Mouse (Mus musculus): Measurements from ENCODE around the gene Olfr111. TPM values are rescaled to one million over a fixed set of nuclear protein-coding genes. Genes with fewer than 3 reads are reported as not detected.

Gene Olfr111
- polyA plus RNA-seq, 1 experiment from 2014 or later, result not detected

- no peak within 1 kb of the TSS for H3K27ac ChIP-seq (replicated peaks)
- no peaks in the 10 kb centered on the region for H3K27me3 ChIP-seq
- H3K9me3 ChIP-seq (replicated peaks), result no peaks in the 10 kb centered on the region
- no peak within 1 kb of the TSS for H3K4me3 ChIP-seq (replicated peaks)
- ATAC-seq (ENCODE audit: insufficient read depth), result no peak
- H3K9ac ChIP-seq, result no peak within 1 kb of the TSS
- H3K4me1 ChIP-seq (replicated peaks), result no peaks in the 10 kb centered on the region
- no peak within 1 kb of the TSS for H3K4me2 ChIP-seq
- no peaks in the 10 kb centered on the region for H3K36me3 ChIP-seq (replicated peaks)
Measured at GRCm38 (mm10) chr17:37569351-37569750, 61.5 kb downstream of the Olfr111 start, which contains the start of gene Olfr112. Olfr112 (minus strand) TSS chr17:37569451.

GRCm38 (mm10) chr17:37577563-37577962, 69.7 kb downstream of the Olfr111 start, which contains the start of gene Olfr113:
Olfr113 (minus strand) TSS chr17:37577663.
- Histone ChIP-seq H3K9me3 (replicated peaks) (no peaks in the 10 kb centered on the region), H3K4me1 (replicated peaks) (no peaks in the 10 kb centered on the region)
- ATAC-seq (ENCODE audit: insufficient read depth), result no peak

More at GRCm38 (mm10) chr17:37577563-37577962, 69.7 kb downstream of the Olfr111 start, which contains the start of gene Olfr113:
- no peak within 1 kb of the TSS for H3K4me2 ChIP-seq
- H3K27ac ChIP-seq (replicated peaks), result no peak within 1 kb of the TSS
- H3K27me3 ChIP-seq, result no peaks in the 10 kb centered on the region
- no peak within 1 kb of the TSS for H3K4me3 ChIP-seq (replicated peaks)
- H3K36me3 ChIP-seq (replicated peaks), result no peaks in the 10 kb centered on the region
- no peak within 1 kb of the TSS for H3K9ac ChIP-seq

Other genes with a start within 250 kb of the Olfr111 start
- not detected in 2 replicates for gene Olfr98, start 244.3 kb upstream of the Olfr111 start, polyA plus RNA-seq (2015; fragmentation: Nextera tagmentation; extraction: Ambion mirVana)
- 2.0 TPM in 2 replicates for gene H2-M3, start 237.8 kb upstream of the Olfr111 start, polyA plus RNA-seq (2015; fragmentation: Nextera tagmentation; extraction: Ambion mirVana)
- gene Olfr99, start 224.6 kb upstream of the Olfr111 start, polyA plus RNA-seq (2015; fragmentation: Nextera tagmentation; extraction: Ambion mirVana), result not detected in 2 replicates
- not detected in 2 replicates for gene Olfr101, start 203.7 kb upstream of the Olfr111 start, polyA plus RNA-seq (2015; fragmentation: Nextera tagmentation; extraction: Ambion mirVana)
- not detected in 2 replicates for gene Olfr102, start 191.0 kb upstream of the Olfr111 start, polyA plus RNA-seq (2015; fragmentation: Nextera tagmentation; extraction: Ambion mirVana)
- not detected in 2 replicates for gene Olfr103, start 168.3 kb upstream of the Olfr111 start, polyA plus RNA-seq (2015; fragmentation: Nextera tagmentation; extraction: Ambion mirVana)
- not detected in 2 replicates for gene Olfr104-ps, start 148.4 kb upstream of the Olfr111 start, polyA plus RNA-seq (2015; fragmentation: Nextera tagmentation; extraction: Ambion mirVana)
- gene Olfr105-ps, start 129.0 kb upstream of the Olfr111 start, polyA plus RNA-seq (2015; fragmentation: Nextera tagmentation; extraction: Ambion mirVana), result not detected in 2 replicates
- not detected in 2 replicates for gene Olfr106-ps, start 117.6 kb upstream of the Olfr111 start, polyA plus RNA-seq (2015; fragmentation: Nextera tagmentation; extraction: Ambion mirVana)
- gene Olfr107, start 108.8 kb upstream of the Olfr111 start, polyA plus RNA-seq (2015; fragmentation: Nextera tagmentation; extraction: Ambion mirVana), result not detected in 2 replicates
- gene Olfr108, start 62.5 kb upstream of the Olfr111 start, polyA plus RNA-seq (2015; fragmentation: Nextera tagmentation; extraction: Ambion mirVana), result not detected in 2 replicates
- not detected in 2 replicates for gene Olfr109, start 49.1 kb upstream of the Olfr111 start, polyA plus RNA-seq (2015; fragmentation: Nextera tagmentation; extraction: Ambion mirVana)
- not detected in 2 replicates for gene H2-M2, start 24.5 kb upstream of the Olfr111 start, polyA plus RNA-seq (2015; fragmentation: Nextera tagmentation; extraction: Ambion mirVana)
- gene Olfr110, start 15.6 kb upstream of the Olfr111 start, polyA plus RNA-seq (2015; fragmentation: Nextera tagmentation; extraction: Ambion mirVana), result not detected in 2 replicates
- gene Olfr112, start 61.4 kb downstream of the Olfr111 start, polyA plus RNA-seq (2015; fragmentation: Nextera tagmentation; extraction: Ambion mirVana), result not detected in 2 replicates
- gene Olfr113, start 69.6 kb downstream of the Olfr111 start, polyA plus RNA-seq (2015; fragmentation: Nextera tagmentation; extraction: Ambion mirVana), result not detected in 2 replicates
- not detected in 2 replicates for gene Olfr114, start 84.7 kb downstream of the Olfr111 start, polyA plus RNA-seq (2015; fragmentation: Nextera tagmentation; extraction: Ambion mirVana)
- gene Olfr115, start 119.1 kb downstream of the Olfr111 start, polyA plus RNA-seq (2015; fragmentation: Nextera tagmentation; extraction: Ambion mirVana), result not detected in 2 replicates
- not detected in 2 replicates for gene Olfr116, start 119.2 kb downstream of the Olfr111 start, polyA plus RNA-seq (2015; fragmentation: Nextera tagmentation; extraction: Ambion mirVana)
- gene Olfr117, start 155.8 kb downstream of the Olfr111 start, polyA plus RNA-seq (2015; fragmentation: Nextera tagmentation; extraction: Ambion mirVana), result not detected in 2 replicates
- gene Olfr118, start 159.0 kb downstream of the Olfr111 start, polyA plus RNA-seq (2015; fragmentation: Nextera tagmentation; extraction: Ambion mirVana), result not detected in 2 replicates
- not detected in 2 replicates for gene Olfr119, start 188.5 kb downstream of the Olfr111 start, polyA plus RNA-seq (2015; fragmentation: Nextera tagmentation; extraction: Ambion mirVana)
- not detected in 2 replicates for gene Olfr120, start 213.8 kb downstream of the Olfr111 start, polyA plus RNA-seq (2015; fragmentation: Nextera tagmentation; extraction: Ambion mirVana)
- gene Olfr121, start 240.8 kb downstream of the Olfr111 start, polyA plus RNA-seq (2015; fragmentation: Nextera tagmentation; extraction: Ambion mirVana), result not detected in 2 replicates